Comparison of ENCODE assay signal across 7 mouse cellular contexts in genomic region chrX:48208519-48209185, GRCm38 (mm10). TPM values are rescaled to one million over a fixed set of nuclear protein-coding genes. Genes with fewer than 3 reads are reported as not detected.
DNase-seq lines count a peak whose midpoint lies in the region; ATAC-seq and TF ChIP-seq lines count a peak whose summit lies in the region.

Zdhhc9 (minus strand) TSS chrX:48208878.

- no peaks in the 10 kb centered on the region for H3K4me1 ChIP-seq in embryonic facial prominence, embryonic 12.5 days
- H3K4me1 ChIP-seq in kidney, adult 2 months (ENCODE audit: control insufficient read depth, insufficient read depth, low read length): 0 out of 2 replicates have a peak, but pooled peaks cover 3% of the 10 kb centered on the region
- H3K4me1 ChIP-seq in limb, embryonic 12.5 days (replicated peaks): no peaks in the 10 kb centered on the region
- H3K4me1 ChIP-seq in midbrain, embryonic 15.5 days: peaks cover 21% of the 10 kb centered on the region
- H3K4me1 ChIP-seq in spleen, adult 2 months (ENCODE audit: control insufficient read depth, insufficient read depth, insufficient read length): no peaks in the 10 kb centered on the region; the same call in 1 of the 2 replicates

- H3K4me3 ChIP-seq in embryonic facial prominence, embryonic 12.5 days: peak within 1 kb of the TSS; percentile 70
- peak within 1 kb of the TSS; percentile 83 for H3K4me3 ChIP-seq in kidney, adult 2 months (ENCODE audit: insufficient read depth, low read depth, low read length)
- peak within 1 kb of the TSS; percentile 60 for H3K4me3 ChIP-seq in limb, embryonic 12.5 days (replicated peaks)
- peak within 1 kb of the TSS; percentile 66 for H3K4me3 ChIP-seq in midbrain, embryonic 15.5 days
- H3K4me3 ChIP-seq in spleen, adult 2 months (ENCODE audit: extremely low read depth, insufficient read depth, insufficient read length): peak within 1 kb of the TSS; percentile 78

- no peak for TF ChIP-seq POLR2A in kidney, adult 2 months (IDR thresholded peaks at IDR 0.05; ENCODE audit: low read depth, low read length)
- TF ChIP-seq POLR2A in spleen, adult 2 months (IDR thresholded peaks at IDR 0.05; ENCODE audit: low read depth, low read length): peak; percentile 17; the same call in 1 of the 2 replicates

- WGBS in embryonic facial prominence, embryonic 12.5 days: 12% methylated on average over 34 of the region's 34 CpGs
- 1% methylated on average over 33 of the region's 34 CpGs for WGBS in kidney, adult 2 months
- WGBS in limb, embryonic 12.5 days: 27% methylated on average over 34 of the region's 34 CpGs
- WGBS in midbrain, embryonic 15.5 days: 17% methylated on average over 33 of the region's 34 CpGs
- WGBS in spleen, adult 2 months: 28% methylated on average over 34 of the region's 34 CpGs

- H3K9ac ChIP-seq in embryonic facial prominence, embryonic 12.5 days: peak within 1 kb of the TSS; percentile 60
- H3K9ac ChIP-seq in limb, embryonic 12.5 days (replicated peaks): peak within 1 kb of the TSS; percentile 68
- H3K9ac ChIP-seq in midbrain, embryonic 15.5 days: peak within 1 kb of the TSS; percentile 68

- DNase-seq in adrenal gland, postnatal 25 days: peak; percentile 83
- peak; percentile 91 to 92 for DNase-seq in heart, adult 18-20 months
- DNase-seq in kidney, adult 2 months: peak; percentile 93
- DNase-seq in spleen, adult 2 months (ENCODE audit: low read depth in 1 of 2, low spot score in 2 of 2): peak; percentile 81

- H3K9me3 ChIP-seq in embryonic facial prominence, embryonic 12.5 days: no peaks in the 10 kb centered on the region
- H3K9me3 ChIP-seq in limb, embryonic 12.5 days: no peaks in the 10 kb centered on the region
- H3K9me3 ChIP-seq in midbrain, embryonic 15.5 days: no peaks in the 10 kb centered on the region

- peak; percentile 98 for ATAC-seq in embryonic facial prominence, embryonic 12.5 days (ENCODE audit: insufficient number of reproducible peaks, insufficient read depth, low FRiP score, low TSS enrichment)
- ATAC-seq in limb, embryonic 12.5 days (ENCODE audit: insufficient number of reproducible peaks, insufficient read depth, low FRiP score, low TSS enrichment, low read depth): peak; percentile 99
- peak; percentile 99 for ATAC-seq in midbrain, embryonic 15.5 days (replicated peaks)

- H3K4me2 ChIP-seq in embryonic facial prominence, embryonic 12.5 days (replicated peaks): peak within 1 kb of the TSS; percentile 55
- H3K4me2 ChIP-seq in limb, embryonic 12.5 days: peak within 1 kb of the TSS; percentile 60
- peak within 1 kb of the TSS; percentile 62 for H3K4me2 ChIP-seq in midbrain, embryonic 15.5 days

- TF ChIP-seq CTCF in kidney, adult 2 months (conservative IDR thresholded peaks at IDR 0.05; ENCODE audit: insufficient read depth, insufficient read length, low read depth, low read length): no peak
- TF ChIP-seq CTCF in spleen, adult 2 months (IDR thresholded peaks at IDR 0.05; ENCODE audit: extremely low read depth, insufficient read depth, insufficient read length, insufficient replicate concordance): no peak

- H3K27me3 ChIP-seq in embryonic facial prominence, embryonic 12.5 days: no peaks in the 10 kb centered on the region
- H3K27me3 ChIP-seq in kidney, adult 2 months (replicated peaks; ENCODE audit: control insufficient read depth, insufficient read depth, low read length): no peaks in the 10 kb centered on the region
- peaks cover 4% of the 10 kb centered on the region for H3K27me3 ChIP-seq in limb, embryonic 12.5 days
- H3K27me3 ChIP-seq in midbrain, embryonic 15.5 days (replicated peaks): no peaks in the 10 kb centered on the region
- H3K27me3 ChIP-seq in spleen, adult 2 months (ENCODE audit: control insufficient read depth, insufficient read depth, low read length): no peaks in the 10 kb centered on the region; the same call in 1 of the 2 replicates

- no peaks in the 10 kb centered on the region for H3K36me3 ChIP-seq in embryonic facial prominence, embryonic 12.5 days
- no peaks in the 10 kb centered on the region for H3K36me3 ChIP-seq in kidney, adult 2 months (ENCODE audit: control insufficient read depth, insufficient read depth, low read length)
- no peaks in the 10 kb centered on the region; the same call in 1 of the 2 replicates for H3K36me3 ChIP-seq in limb, embryonic 12.5 days
- no peaks in the 10 kb centered on the region for H3K36me3 ChIP-seq in midbrain, embryonic 15.5 days (replicated peaks)
- H3K36me3 ChIP-seq in spleen, adult 2 months (ENCODE audit: control insufficient read depth, insufficient read depth, low read length): 0 out of 2 replicates have a peak, but pooled peaks cover 1% of the 10 kb centered on the region

- peak within 1 kb of the TSS; percentile 30; the same call in 1 of the 2 replicates for H3K27ac ChIP-seq in embryonic facial prominence, embryonic 12.5 days
- H3K27ac ChIP-seq in kidney, adult 2 months (ENCODE audit: insufficient read depth, low read depth, low read length): peak within 1 kb of the TSS; percentile 82
- peak within 1 kb of the TSS; percentile 56; the same call in 1 of the 2 replicates for H3K27ac ChIP-seq in limb, embryonic 12.5 days
- H3K27ac ChIP-seq in midbrain, embryonic 15.5 days: peak within 1 kb of the TSS; percentile 80
- peak within 1 kb of the TSS; percentile 89 for H3K27ac ChIP-seq in spleen, adult 2 months (ENCODE audit: insufficient read depth, low read length)

RNA-seq across cellular contexts. Expression of gene Zdhhc9, which starts in this region (rescaled TPM):
- total RNA-seq in adrenal gland, postnatal 25 days (2021): 18.4 and 22.2 TPM in 2 replicates
- 4.2 and 4.5 TPM in 2 replicates for polyA plus RNA-seq in embryonic facial prominence, embryonic 12.5 days (2016; fragmentation: Nextera tagmentation; extraction: Ambion mirVana)
- total RNA-seq in heart, adult 18-20 months (2021): 10 to 100 TPM; 28.1 to 37.1 TPM
- 75.7 and 77.0 TPM in 2 replicates for polyA plus RNA-seq in kidney, adult 2 months (2012; rRNA removed)
- 3.9 and 5.0 TPM in 2 replicates for polyA plus RNA-seq in limb, embryonic 12.5 days (2016; fragmentation: Nextera tagmentation; extraction: Ambion mirVana)
- 10.4 and 11.3 TPM in 2 replicates for polyA plus RNA-seq in midbrain, embryonic 15.5 days (2015; fragmentation: Nextera tagmentation; extraction: Ambion mirVana)
- 9.7 and 11.2 TPM in 2 replicates for polyA plus RNA-seq in spleen, adult 2 months (2012; rRNA removed)

Comparison
In these comparisons a context has a peak if more than half of its experiments do, and no peak if none do; other contexts are left out.
1. Peak in every context shown above with its lines: DNase-seq, ATAC-seq, H3K4me3 ChIP-seq and H3K27ac ChIP-seq.
2. H3K27ac ChIP-seq: peak in every context shown above with its lines; median percentile 89 in spleen, adult 2 months; 82 in kidney, adult 2 months; 80 in midbrain, embryonic 15.5 days; 56 in limb, embryonic 12.5 days; 30 in embryonic facial prominence, embryonic 12.5 days.